Mouse (Mus musculus): ENCODE data around the gene Nmt2. TPM values are rescaled to one million over a fixed set of nuclear protein-coding genes. Genes with fewer than 3 reads are reported as not detected.

The Nmt2 gene
- polyA plus RNA-seq, 1 experiment from 2014 or later = 35.0 TPM

GRCm38 (mm10) chr2:3285181-3285530 is 1.1 kb downstream of the Nmt2 start:
- ATAC-seq = no peak
- Histone ChIP-seq H3K36me3 (ENCODE audit: insufficient read depth, low read length) (no peaks in the 10 kb centered on the region), H3K27ac (ENCODE audit: low read length) (peak overlapping the region; percentile 86), H3K4me1 (ENCODE audit: insufficient read depth, low read depth, low read length) (peaks cover 6% of the 10 kb centered on the region; the same call in 1 of the 2 replicates), H3K4me3 (ENCODE audit: low read depth, low read length) (peak overlapping the region; percentile 98), H3K9ac (replicated peaks; ENCODE audit: low read depth) (peak overlapping the region; percentile 68), H3K4me2 (replicated peaks; ENCODE audit: low read depth, low read length) (peak overlapping the region; percentile 90), H3K9me3 (ENCODE audit: low read length) (no peaks in the 10 kb centered on the region), H3K27me3 (replicated peaks; ENCODE audit: insufficient read depth, low read length) (no peaks in the 10 kb centered on the region)
- 3% methylated on average over 6 of the region's 6 CpGs for WGBS
- peak; percentile 46 for DNase-seq (ENCODE audit: low spot score)
- TF ChIP-seq EP300 (IDR thresholded peaks at IDR 0.05) (no peak), CTCF (IDR thresholded peaks at IDR 0.05) (no peak)

GRCm38 (mm10) chr2:3285709-3286108 is 1.7 kb downstream of the Nmt2 start:
- ATAC-seq (no peak), DNase-seq (ENCODE audit: low spot score) (no peak)
- Histone ChIP-seq H3K4me2 (replicated peaks; ENCODE audit: low read depth, low read length) (peak overlapping the region; percentile 90; the same call in 1 of the 2 replicates), H3K9me3 (ENCODE audit: low read length) (no peaks in the 10 kb centered on the region), H3K27ac (ENCODE audit: low read length) (no peak overlapping the region), H3K4me1 (ENCODE audit: insufficient read depth, low read depth, low read length) (peaks cover 6% of the 10 kb centered on the region; the same call in 1 of the 2 replicates), H3K4me3 (ENCODE audit: low read depth, low read length) (no peak overlapping the region), H3K27me3 (replicated peaks; ENCODE audit: insufficient read depth, low read length) (no peaks in the 10 kb centered on the region), H3K36me3 (ENCODE audit: insufficient read depth, low read length) (no peaks in the 10 kb centered on the region), H3K9ac (replicated peaks; ENCODE audit: low read depth) (no peak overlapping the region)
- 41% methylated on average over 3 of the region's 3 CpGs for WGBS
- TF ChIP-seq EP300 (IDR thresholded peaks at IDR 0.05) (no peak), CTCF (IDR thresholded peaks at IDR 0.05) (no peak)

- ATAC-seq = no peak
- no peaks in the 10 kb centered on the region for H3K27me3 ChIP-seq (replicated peaks; ENCODE audit: insufficient read depth, low read length)
- no peak for DNase-seq (ENCODE audit: low spot score)
- H3K9ac ChIP-seq (replicated peaks; ENCODE audit: low read depth) = no peak overlapping the region
- H3K36me3 ChIP-seq (ENCODE audit: insufficient read depth, low read length) = no peaks in the 10 kb centered on the region
- peaks cover 6% of the 10 kb centered on the region; the same call in 1 of the 2 replicates for H3K4me1 ChIP-seq (ENCODE audit: insufficient read depth, low read depth, low read length)
- no peaks in the 10 kb centered on the region for H3K9me3 ChIP-seq (ENCODE audit: low read length)
- H3K4me2 ChIP-seq (replicated peaks; ENCODE audit: low read depth, low read length) = no peak overlapping the region
- WGBS = 66% methylated on average over 2 of the region's 2 CpGs
- TF ChIP-seq EP300 (IDR thresholded peaks at IDR 0.05) (no peak), CTCF (IDR thresholded peaks at IDR 0.05) (no peak)
- no peak overlapping the region for H3K4me3 ChIP-seq (ENCODE audit: low read depth, low read length)
- no peak overlapping the region for H3K27ac ChIP-seq (ENCODE audit: low read length)
Observed at GRCm38 (mm10) chr2:3286243-3286642, 2.2 kb downstream of the Nmt2 start.

- ATAC-seq (no peak), DNase-seq (ENCODE audit: low spot score) (no peak)
- Histone ChIP-seq H3K9me3 (ENCODE audit: low read length) (no peaks in the 10 kb centered on the region), H3K27me3 (replicated peaks; ENCODE audit: insufficient read depth, low read length) (no peaks in the 10 kb centered on the region), H3K4me3 (ENCODE audit: low read depth, low read length) (no peak overlapping the region), H3K4me2 (replicated peaks; ENCODE audit: low read depth, low read length) (no peak overlapping the region), H3K27ac (ENCODE audit: low read length) (no peak overlapping the region), H3K36me3 (ENCODE audit: insufficient read depth, low read length) (no peaks in the 10 kb centered on the region), H3K9ac (replicated peaks; ENCODE audit: low read depth) (no peak overlapping the region), H3K4me1 (ENCODE audit: insufficient read depth, low read depth, low read length) (peaks cover 3% of the 10 kb centered on the region; the same call in 1 of the 2 replicates)
- TF ChIP-seq CTCF (IDR thresholded peaks at IDR 0.05) (no peak), EP300 (IDR thresholded peaks at IDR 0.05) (no peak)
- 80% methylated on average over 1 of the region's 1 CpGs for WGBS
Observed at GRCm38 (mm10) chr2:3289581-3289980, 5.6 kb downstream of the Nmt2 start.

- Histone ChIP-seq H3K27ac (ENCODE audit: low read length) (no peak overlapping the region), H3K4me3 (ENCODE audit: low read depth, low read length) (no peak overlapping the region), H3K36me3 (ENCODE audit: insufficient read depth, low read length) (no peaks in the 10 kb centered on the region), H3K27me3 (replicated peaks; ENCODE audit: insufficient read depth, low read length) (no peaks in the 10 kb centered on the region), H3K9ac (replicated peaks; ENCODE audit: low read depth) (no peak overlapping the region), H3K4me1 (ENCODE audit: insufficient read depth, low read depth, low read length) (peaks cover 3% of the 10 kb centered on the region; the same call in 1 of the 2 replicates), H3K4me2 (replicated peaks; ENCODE audit: low read depth, low read length) (no peak overlapping the region), H3K9me3 (ENCODE audit: low read length) (no peaks in the 10 kb centered on the region)
- ATAC-seq = no peak
- 81% methylated on average over 1 of the region's 1 CpGs for WGBS
- no peak for DNase-seq (ENCODE audit: low spot score)
- TF ChIP-seq CTCF (IDR thresholded peaks at IDR 0.05) (no peak), EP300 (IDR thresholded peaks at IDR 0.05) (no peak)
Observed at GRCm38 (mm10) chr2:3292170-3292569, 8.2 kb downstream of the Nmt2 start.

- peaks cover 3% of the 10 kb centered on the region; the same call in 1 of the 2 replicates for H3K4me1 ChIP-seq (ENCODE audit: insufficient read depth, low read depth, low read length)
- no peak for ATAC-seq
- no peak overlapping the region for H3K27ac ChIP-seq (ENCODE audit: low read length)
- WGBS = 62% methylated on average over 7 of the region's 7 CpGs
- no peaks in the 10 kb centered on the region for H3K27me3 ChIP-seq (replicated peaks; ENCODE audit: insufficient read depth, low read length)
- TF ChIP-seq CTCF (IDR thresholded peaks at IDR 0.05) (no peak), EP300 (IDR thresholded peaks at IDR 0.05) (no peak)
- no peak overlapping the region for H3K4me2 ChIP-seq (replicated peaks; ENCODE audit: low read depth, low read length)
- H3K9ac ChIP-seq (replicated peaks; ENCODE audit: low read depth) = no peak overlapping the region
- H3K9me3 ChIP-seq (ENCODE audit: low read length) = no peaks in the 10 kb centered on the region
- H3K36me3 ChIP-seq (ENCODE audit: insufficient read depth, low read length) = no peaks in the 10 kb centered on the region
- no peak overlapping the region for H3K4me3 ChIP-seq (ENCODE audit: low read depth, low read length)
- peak; percentile 13 for DNase-seq (ENCODE audit: low spot score)
Observed at GRCm38 (mm10) chr2:3295826-3296225, 11.8 kb downstream of the Nmt2 start.
